Mouse (Mus musculus) kidney, adult 2 months (tissue): ENCODE measurements around the gene Acsbg1. TPM values are rescaled to one million over a fixed set of nuclear protein-coding genes. Genes with fewer than 3 reads are reported as not detected.
"Not testable (repeated sequence)": the region's sequence is repeated elsewhere in the genome, so short reads cannot be mapped to it uniquely, and the experiment has no call there.

Source experiments
- DNase-seq: peaks from one replicate; pipeline ENCODE4 v3.0.0; 2021
- H3K27ac ChIP-seq: fragments of 200-500 bp; 2 replicates; pipeline ENCODE4 v1.5.1; 2012; ENCODE audit warnings: low read depth, low read length, control low read depth, inconsistent platforms; ENCODE audit not compliant: insufficient read depth
- H3K27me3 ChIP-seq: fragments of 200-500 bp; replicated peaks from 2 replicates; pipeline ENCODE4 v1.6.1; 2012; ENCODE audit warnings: mild to moderate bottlenecking, moderate library complexity, low read length, inconsistent platforms; ENCODE audit not compliant: control insufficient read depth, insufficient read depth
- H3K36me3 ChIP-seq: fragments of 200-500 bp; 2 replicates; pipeline ENCODE4 v1.6.1; 2012; ENCODE audit warnings: mild to moderate bottlenecking, moderate library complexity, low read length, inconsistent platforms; ENCODE audit not compliant: control insufficient read depth, insufficient read depth
- H3K4me1 ChIP-seq: fragments of 200-500 bp; 2 replicates; pipeline ENCODE4 v1.6.1; 2011; ENCODE audit warnings: low read length; ENCODE audit not compliant: control insufficient read depth, insufficient read depth
- H3K4me3 ChIP-seq: fragments of 200-500 bp; 2 replicates; pipeline ENCODE4 v1.5.1; 2011; ENCODE audit warnings: mild to moderate bottlenecking, low read depth, low read length, control low read depth; ENCODE audit not compliant: insufficient read depth
- CTCF ChIP-seq: fragments of 200-500 bp; conservative IDR thresholded peaks from 2 replicates; pipeline ENCODE4 v1.5.1; 2011; ENCODE audit warnings: low read depth, mild to moderate bottlenecking, control low read depth, low read length, moderate library complexity, mixed read lengths; ENCODE audit not compliant: insufficient read depth, insufficient read length
- POLR2A ChIP-seq: fragments of 200-500 bp; IDR thresholded peaks from one replicate; pipeline ENCODE4 v1.6.1; 2011; ENCODE audit warnings: low read depth, low read length, control low read depth
- WGBS: fragments of 180-500 bp; shearing (Covaris S2); methylation state at CpG from one replicate; pipeline ENCODE4 v1.1.7; 2018; 5-methylcytosine and 5-hydroxymethylcytosine counted together
- polyA plus RNA-seq: library from polyadenylated mRNA; depleted of rRNA; stranded (reverse); fragments of >200 nt; gene quantifications from 2 replicates; pipeline ENCODE4 v1.2.3, GENCODE M21; 2012

Acsbg1 gene
- polyA plus RNA-seq, 1 experiment, result 1.1 TPM

GRCm38 (mm10) chr9:54587863-54588262, 73.8 kb downstream of the Acsbg1 start:
- TF ChIP-seq CTCF, result no peak
- no peak for TF ChIP-seq POLR2A
- Histone ChIP-seq H3K36me3 (peaks cover 4% of the 10 kb centered on the region; the same call in 1 of the 2 replicates), H3K27me3 (no peaks in the 10 kb centered on the region), H3K4me1 (peaks cover 15% of the 10 kb centered on the region; the same call in 1 of the 2 replicates), H3K4me3 (no peak overlapping the region), H3K27ac (no peak overlapping the region)
- peak; percentile 19 for DNase-seq
- WGBS, result 39% methylated on average over 4 of the region's 4 CpGs

- WGBS, result under 1% methylated on average over 73 of the region's 73 CpGs
These were observed 75.2 kb downstream of the Acsbg1 start, which contains the start of gene Idh3a for GRCm38 (mm10) chr9:54586199-54587061. Gene Idh3a, plus strand, starts transcription at chr9:54586334.

GRCm38 (mm10) chr9:54585839-54586198, 75.9 kb downstream of the Acsbg1 start:
- no peak for TF ChIP-seq CTCF
- 42% methylated on average over 5 of the region's 5 CpGs for WGBS
- Histone ChIP-seq H3K4me1 (peaks cover 15% of the 10 kb centered on the region; the same call in 1 of the 2 replicates), H3K36me3 (no peaks in the 10 kb centered on the region), H3K4me3 (no peak overlapping the region), H3K27me3 (no peaks in the 10 kb centered on the region), H3K27ac (no peak overlapping the region; the same call in 1 of the 2 replicates)
- no peak for DNase-seq

More at GRCm38 (mm10) chr9:54586199-54587061, 75.2 kb downstream of the Acsbg1 start, which contains the start of gene Idh3a:
- Histone ChIP-seq H3K27me3 (no peaks in the 10 kb centered on the region), H3K36me3 (no peaks in the 10 kb centered on the region), H3K4me1 (peaks cover 15% of the 10 kb centered on the region; the same call in 1 of the 2 replicates), H3K4me3 (peak within 1 kb of the TSS; percentile 70), H3K27ac (peak within 1 kb of the TSS; percentile 50)
- peak; percentile 99 for DNase-seq
- TF ChIP-seq CTCF (no peak), POLR2A (peak; percentile 84)

- not testable (repeated sequence) for DNase-seq, H3K27me3 ChIP-seq, H3K4me3 ChIP-seq, H3K36me3 ChIP-seq, H3K27ac ChIP-seq
- H3K4me1 ChIP-seq, result peaks cover 15% of the 10 kb centered on the region; the same call in 1 of the 2 replicates
- WGBS, result 82% methylated on average over 2 of the region's 2 CpGs
These were observed 77.5 kb downstream of the Acsbg1 start for GRCm38 (mm10) chr9:54584127-54584526.

- DNase-seq, result no peak
- Histone ChIP-seq H3K27me3 (no peaks in the 10 kb centered on the region), H3K4me3 (no peak overlapping the region), H3K27ac (no peak overlapping the region), H3K4me1 (peaks cover 15% of the 10 kb centered on the region; the same call in 1 of the 2 replicates), H3K36me3 (no peaks in the 10 kb centered on the region)
- no peak for TF ChIP-seq POLR2A
- no peak for TF ChIP-seq CTCF
- WGBS, result 67% methylated on average over 1 of the region's 1 CpGs
These were observed 78.0 kb downstream of the Acsbg1 start for GRCm38 (mm10) chr9:54583712-54584111.

GRCm38 (mm10) chr9:54571130-54571839, 90.4 kb downstream of the Acsbg1 start:
- H3K27ac ChIP-seq, result no peak overlapping the region
- TF ChIP-seq CTCF (no peak), POLR2A (no peak)

GRCm38 (mm10) chr9:54568732-54569131, 92.9 kb downstream of the Acsbg1 start:
- H3K4me1 ChIP-seq, result peaks cover 3% of the 10 kb centered on the region; the same call in 1 of the 2 replicates
- no peak overlapping the region for H3K27ac ChIP-seq
- no peaks in the 10 kb centered on the region for H3K27me3 ChIP-seq
- no peaks in the 10 kb centered on the region for H3K36me3 ChIP-seq
- H3K4me3 ChIP-seq, result no peak overlapping the region
- TF ChIP-seq POLR2A, result no peak
- no peak for TF ChIP-seq CTCF
- WGBS, result 36% methylated on average over 2 of the region's 2 CpGs
- peak; percentile 40 for DNase-seq

More at GRCm38 (mm10) chr9:54571130-54571839, 90.4 kb downstream of the Acsbg1 start:
- Histone ChIP-seq H3K4me3 (no peak overlapping the region), H3K36me3 (no peaks in the 10 kb centered on the region), H3K4me1 (peaks cover 3% of the 10 kb centered on the region; the same call in 1 of the 2 replicates), H3K27me3 (no peaks in the 10 kb centered on the region)
- WGBS, result 44% methylated on average over 9 of the region's 9 CpGs
- DNase-seq, result no peak
